Mouse (Mus musculus) forebrain, postnatal 0 days (tissue): ENCODE measurements at regions not wholly inside any gene's neighbourhood (a gene's known extent, or its start where the extent isn't known, plus 50 kb on each side); places are given as distances from the start of the nearest gene placed in this dataset.

Source experiments
- ATAC-seq: fragments of 200-750 bp; cut with Nextera tagmentation; 2 replicates; pipeline ENCODE4 v1.8.0; 2017; ENCODE audit warnings: mild to moderate bottlenecking, moderate library complexity
- DNase-seq: peaks from one replicate; pipeline ENCODE4 v3.0.0-alpha.2; 2015
- H3K27ac ChIP-seq: fragments of 300-500 bp; sonication (generic); 2 replicates; pipeline ENCODE4 v1.5.1; 2014; ENCODE audit warnings: low read depth, mild to moderate bottlenecking, antibody characterized with exemption, low read length, moderate library complexity, mixed read lengths
- H3K27me3 ChIP-seq: fragments of 300-500 bp; sonication (generic); 2 replicates; pipeline ENCODE4 v1.6.1; 2014; ENCODE audit warnings: mild to moderate bottlenecking, low read length, mixed read lengths; ENCODE audit not compliant: insufficient read depth
- H3K36me3 ChIP-seq: fragments of 300-500 bp; sonication (generic); 2 replicates; pipeline ENCODE4 v1.6.1; 2014; ENCODE audit warnings: mild to moderate bottlenecking, moderate library complexity; ENCODE audit not compliant: insufficient read depth
- H3K4me1 ChIP-seq: fragments of 300-500 bp; sonication (generic); 2 replicates; pipeline ENCODE4 v1.6.1; 2014; ENCODE audit warnings: antibody characterized with exemption; ENCODE audit not compliant: insufficient read depth
- H3K4me2 ChIP-seq: fragments of 300-500 bp; sonication (generic); 2 replicates; pipeline ENCODE4 v1.6.1; 2014; ENCODE audit warnings: low read depth, mild to moderate bottlenecking, moderate library complexity
- H3K4me3 ChIP-seq: fragments of 300-500 bp; sonication (generic); 2 replicates; pipeline ENCODE4 v1.5.1; 2014; ENCODE audit warnings: low read depth, low read length, mixed read lengths
- H3K9ac ChIP-seq: fragments of 300-500 bp; sonication (generic); 2 replicates; pipeline ENCODE4 v1.6.1; 2014; ENCODE audit warnings: mild to moderate bottlenecking
- H3K9me3 ChIP-seq: fragments of 300-500 bp; sonication (generic); 2 replicates; pipeline ENCODE4 v1.6.1; 2016; ENCODE audit warnings: low read length
- CTCF ChIP-seq: sonication (generic); IDR thresholded peaks from 2 replicates; pipeline ENCODE4 v1.5.1; 2016; ENCODE audit warnings: antibody characterized with exemption, control low read depth, low read depth
- WGBS: fragments of 180-500 bp; shearing (Covaris S2); extraction: QIAGEN DNeasy Blood & Tissue Kit; methylation state at CpG from one replicate; pipeline ENCODE4 v1.1.7; 2014; 5-methylcytosine and 5-hydroxymethylcytosine counted together

- DNase-seq: no peak
- WGBS: 75% methylated on average over 1 of the region's 1 CpGs
- Histone ChIP-seq H3K27ac (no peak overlapping the region), H3K4me3 (no peak overlapping the region), H3K9ac (no peak overlapping the region), H3K4me2 (no peak overlapping the region), H3K27me3 (no peaks in the 10 kb centered on the region), H3K9me3 (no peaks in the 10 kb centered on the region), H3K36me3 (no peaks in the 10 kb centered on the region), H3K4me1 (no peaks in the 10 kb centered on the region)
- no peak for ATAC-seq
- no peak for TF ChIP-seq CTCF
Observed at GRCm38 (mm10) chrX:70261360-70261759, 103.5 kb downstream of the Ids start.

- TF ChIP-seq CTCF: no peak
- Histone ChIP-seq H3K4me1 (no peaks in the 10 kb centered on the region), H3K36me3 (no peaks in the 10 kb centered on the region), H3K27ac (no peak overlapping the region), H3K27me3 (no peaks in the 10 kb centered on the region), H3K9ac (no peak overlapping the region), H3K9me3 (no peaks in the 10 kb centered on the region), H3K4me3 (no peak overlapping the region), H3K4me2 (no peak overlapping the region)
- DNase-seq (no peak), ATAC-seq (no peak)
- WGBS: 33% methylated on average over 1 of the region's 1 CpGs
Observed at GRCm38 (mm10) chrX:70216011-70216410, 148.9 kb downstream of the Ids start.

GRCm38 (mm10) chrX:70184427-70185090 is 180.3 kb downstream of the Ids start:
- H3K27me3 ChIP-seq: no peaks in the 10 kb centered on the region
- DNase-seq: no peak
- H3K9ac ChIP-seq: no peak overlapping the region
- no peak overlapping the region for H3K27ac ChIP-seq
- H3K36me3 ChIP-seq: no peaks in the 10 kb centered on the region
- ATAC-seq: no peak
- H3K4me3 ChIP-seq: no peak overlapping the region
- H3K4me2 ChIP-seq: no peak overlapping the region
- no peak for TF ChIP-seq CTCF
- H3K9me3 ChIP-seq: no peaks in the 10 kb centered on the region
- H3K4me1 ChIP-seq: no peaks in the 10 kb centered on the region
- 63% methylated on average over 1 of the region's 1 CpGs for WGBS

- no peak for DNase-seq
- H3K4me2 ChIP-seq: no peak overlapping the region
- H3K36me3 ChIP-seq: no peaks in the 10 kb centered on the region
- H3K9me3 ChIP-seq: no peaks in the 10 kb centered on the region
- no peaks in the 10 kb centered on the region for H3K27me3 ChIP-seq
- no peak overlapping the region for H3K9ac ChIP-seq
- WGBS: 40% methylated on average over 2 of the region's 2 CpGs
- TF ChIP-seq CTCF: no peak
- H3K4me1 ChIP-seq: no peaks in the 10 kb centered on the region
- no peak overlapping the region for H3K27ac ChIP-seq
- no peak overlapping the region for H3K4me3 ChIP-seq
- no peak for ATAC-seq
Observed at GRCm38 (mm10) chrX:70169737-70170136, 195.1 kb downstream of the Ids start.

GRCm38 (mm10) chrX:70161011-70161410 is 203.9 kb downstream of the Ids start:
- H3K27ac ChIP-seq: no peak overlapping the region
- H3K9me3 ChIP-seq: no peaks in the 10 kb centered on the region
- H3K4me3 ChIP-seq: no peak overlapping the region
- H3K36me3 ChIP-seq: no peaks in the 10 kb centered on the region
- no peaks in the 10 kb centered on the region for H3K27me3 ChIP-seq
- DNase-seq (peak; percentile 61), ATAC-seq (no peak)
- H3K4me1 ChIP-seq: no peaks in the 10 kb centered on the region
- no peak overlapping the region for H3K4me2 ChIP-seq
- 14% methylated on average over 4 of the region's 4 CpGs for WGBS
- peak; percentile 66 for TF ChIP-seq CTCF
- H3K9ac ChIP-seq: no peak overlapping the region
